Mouse (Mus musculus): ENCODE data around the gene Hhat. TPM values are rescaled to one million over a fixed set of nuclear protein-coding genes. Genes with fewer than 3 reads are reported as not detected.

Gene Hhat
- 10 to 100 TPM in 1 of 2 experiments, 1 to 10 TPM in 1; 5.8 to 12.1 TPM for polyA plus RNA-seq (2017; shearing (Covaris generic))

GRCm38 (mm10) chr1:192770495-192771331 is at the start of gene Hhat:
Gene Hhat (minus strand): TSS chr1:192771223.

Other genes starting within 250 kb of the Hhat start
- gene Sertad4, start 84.5 kb upstream of the Hhat start, polyA plus RNA-seq (2017; shearing (Covaris generic)): under 1 TPM; 0.56 to 0.59 TPM

All from inflammation-experienced regulatory T-cells (primary cell).